Mouse (Mus musculus): ENCODE results near the gene Gm5414.

DNA sequence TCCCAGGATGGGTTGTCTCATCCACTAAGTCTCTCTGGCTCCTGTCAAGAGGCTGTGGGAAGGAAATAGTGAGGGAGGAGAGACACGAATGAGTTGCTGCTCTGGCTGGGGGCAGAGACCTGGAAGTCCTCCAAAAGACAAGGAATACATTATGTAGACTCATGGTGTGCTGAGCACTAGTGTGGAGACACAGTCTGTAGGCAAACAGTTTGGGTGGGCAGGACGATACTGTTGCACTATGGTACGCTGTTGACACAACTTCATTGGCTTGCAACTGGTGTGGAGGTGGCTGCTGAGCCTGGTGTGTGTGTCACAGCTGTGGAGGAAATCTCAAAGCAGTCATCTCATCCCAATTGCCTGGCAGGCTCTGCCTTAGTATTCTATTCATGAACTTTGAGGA lies 46.3 kb downstream of the Gm5414 start:
- TF ChIP-seq POLR2A (IDR thresholded peaks at IDR 0.05; ENCODE audit: borderline replicate concordance, insufficient read depth, low read length) (no peak), CTCF (IDR thresholded peaks at IDR 0.05; ENCODE audit: borderline replicate concordance, insufficient read depth, low read depth, low read length) (no peak)

All from cerebellum, adult 2 months (tissue).